Mouse (Mus musculus) ovary, adult 2 months (tissue): ENCODE measurements around the gene Adh4. TPM values are rescaled to one million over a fixed set of nuclear protein-coding genes. Genes with fewer than 3 reads are reported as not detected.

Experiments
- polyA plus RNA-seq: library from polyadenylated mRNA; depleted of rRNA; stranded (reverse); fragments of >200 nt; gene quantifications from 2 replicates; pipeline ENCODE4 v1.2.3, GENCODE M21; 2012; rRNA removed

Gene Adh4
- polyA plus RNA-seq, result not detected in 2 replicates

DNA sequence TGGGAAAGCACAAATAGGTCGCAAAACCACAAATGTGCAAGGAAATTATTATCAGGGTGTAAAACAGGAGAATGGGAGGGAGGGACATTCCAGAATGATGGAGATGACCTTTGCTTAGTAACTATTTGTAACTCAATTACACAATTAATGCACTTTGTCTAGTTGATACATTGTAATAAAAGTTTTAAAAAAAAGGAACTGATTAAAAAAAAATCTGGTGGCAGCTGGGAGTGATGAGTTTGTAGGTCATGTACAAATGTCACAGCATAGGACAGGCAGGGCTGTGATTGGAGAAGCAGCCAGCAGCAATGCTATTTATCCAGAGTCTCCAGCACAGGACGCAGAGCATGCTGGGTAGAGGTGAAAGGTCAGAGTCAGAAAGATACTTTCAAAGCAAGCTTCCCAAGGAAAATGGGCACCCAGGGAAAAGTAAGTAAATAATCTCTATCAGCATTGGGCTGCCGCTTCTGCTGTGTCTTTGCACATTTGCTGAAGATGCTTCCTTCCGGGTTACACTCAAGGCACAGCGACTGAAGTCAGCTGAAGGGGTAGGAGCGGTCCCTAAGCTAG is at the start of gene Adh4:
Gene Adh4, plus strand, starts transcription at position 346 of the 570 bp plus-strand sequence.

DNA sequence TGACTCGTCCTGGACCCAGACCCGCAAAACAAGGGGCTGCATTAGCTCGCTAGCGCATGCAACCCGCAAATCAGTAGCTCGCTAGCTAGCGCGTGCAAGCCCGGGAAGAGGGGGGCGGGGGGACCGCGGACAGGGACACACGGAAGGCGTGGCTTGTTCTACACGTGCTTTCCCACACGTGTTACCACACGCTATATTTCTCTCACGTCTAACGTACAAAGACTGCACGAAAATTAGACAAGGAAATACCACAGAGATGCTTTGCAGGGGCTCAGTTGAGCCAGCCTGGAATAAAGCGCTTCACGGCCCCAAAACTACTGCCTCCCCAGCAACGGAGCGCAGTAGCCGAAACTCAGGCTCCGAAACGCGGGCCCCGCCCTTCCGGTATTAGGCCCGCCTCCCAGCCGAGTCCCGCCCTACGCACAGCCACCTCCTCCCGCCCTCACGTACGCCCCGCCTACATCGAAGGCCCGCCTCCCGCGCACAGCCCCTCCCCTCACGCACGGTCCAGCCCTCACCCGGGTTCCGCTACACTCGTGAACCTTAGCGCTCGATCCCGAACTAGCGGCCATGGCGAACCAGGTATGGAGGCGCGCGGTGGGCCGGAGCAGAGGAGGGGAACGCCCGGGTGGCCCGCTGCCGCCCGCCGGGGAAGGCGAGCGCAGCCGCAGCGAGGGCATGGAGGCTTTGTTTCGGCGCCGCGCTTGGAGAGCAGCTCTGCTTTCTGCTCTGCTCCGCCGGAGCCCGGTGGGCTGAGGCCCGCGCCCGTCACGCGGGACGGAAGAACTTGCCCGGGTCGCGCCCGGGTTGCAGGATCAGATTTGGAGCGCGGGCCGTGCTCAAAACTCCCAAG is 27.6 kb downstream of the Adh4 start, which contains the start of gene Adh5:
Gene Adh5, plus strand, starts transcription at position 482 of the 853 bp plus-strand sequence.

Other genes with a start within 250 kb of the Adh4 start
- gene 4930579F01Rik, start 221.6 kb upstream of the Adh4 start, polyA plus RNA-seq, result not detected in 2 replicates
- 0.44 and 0.70 TPM in 2 replicates for gene Adh7, start 197.7 kb upstream of the Adh4 start, polyA plus RNA-seq
- gene Adh1, start 154.5 kb upstream of the Adh4 start, polyA plus RNA-seq, result 288 and 361 TPM in 2 replicates
- gene Adh6a, start 102.2 kb upstream of the Adh4 start, polyA plus RNA-seq, result not detected in 2 replicates
- gene Adh6b, start 73.7 kb upstream of the Adh4 start, polyA plus RNA-seq, result 0.07 TPM in 1 of 2 replicates, not detected in the other
- gene Adh5, start 27.6 kb downstream of the Adh4 start, polyA plus RNA-seq, result 29.5 and 34.4 TPM in 2 replicates
- 10.5 and 14.0 TPM in 2 replicates for gene Metap1, start 74.0 kb downstream of the Adh4 start, polyA plus RNA-seq
- gene Eif4e, start 110.7 kb downstream of the Adh4 start, polyA plus RNA-seq, result 6.4 and 14.6 TPM in 2 replicates